Comparison of ENCODE assay signal across 8 mouse cellular contexts in genomic region chr10:59089861-59090621, GRCm38 (mm10).
A peak's percentile ranks its signal among the peaks of the same experiment; 100 is the strongest.
DNase-seq lines count a peak whose midpoint lies in the region; ATAC-seq lines count a peak whose summit lies in the region.

No protein-coding gene starts in this region.

- no peak overlapping the region for H3K9ac ChIP-seq in heart, embryonic 15.5 days
- H3K9ac ChIP-seq in heart, embryonic 12.5 days: no peak overlapping the region
- no peak overlapping the region for H3K9ac ChIP-seq in forebrain, embryonic 12.5 days
- 0 out of 2 replicates have a peak overlapping the region, but pooled peaks have one; percentile 31 for H3K9ac ChIP-seq in neural tube, embryonic 13.5 days

- H3K9me3 ChIP-seq in heart, embryonic 15.5 days (replicated peaks): no peaks in the 10 kb centered on the region
- no peaks in the 10 kb centered on the region for H3K9me3 ChIP-seq in heart, embryonic 12.5 days (replicated peaks)
- H3K9me3 ChIP-seq in forebrain, embryonic 12.5 days: no peaks in the 10 kb centered on the region
- no peaks in the 10 kb centered on the region for H3K9me3 ChIP-seq in neural tube, embryonic 13.5 days

- peak; percentile 57 for ATAC-seq in heart, embryonic 15.5 days (replicated peaks; ENCODE audit: insufficient number of reproducible peaks, insufficient read depth, low FRiP score, low read depth)
- ATAC-seq in heart, embryonic 12.5 days (ENCODE audit: insufficient number of reproducible peaks, low FRiP score): no peak
- ATAC-seq in forebrain, embryonic 12.5 days (ENCODE audit: low FRiP score): peak; percentile 95
- ATAC-seq in neural tube, embryonic 13.5 days (ENCODE audit: low read depth): peak; percentile 95

- peaks cover 4% of the 10 kb centered on the region; the same call in 1 of the 2 replicates for H3K27me3 ChIP-seq in heart, embryonic 15.5 days
- peaks cover 5% of the 10 kb centered on the region for H3K27me3 ChIP-seq in heart, embryonic 12.5 days (replicated peaks)
- peaks cover 3% of the 10 kb centered on the region; the same call in 1 of the 2 replicates for H3K27me3 ChIP-seq in forebrain, embryonic 12.5 days
- H3K27me3 ChIP-seq in neural tube, embryonic 13.5 days: no peaks in the 10 kb centered on the region

- H3K4me2 ChIP-seq in heart, embryonic 15.5 days: no peak overlapping the region; the same call in 1 of the 2 replicates
- no peak overlapping the region for H3K4me2 ChIP-seq in heart, embryonic 12.5 days
- H3K4me2 ChIP-seq in forebrain, embryonic 12.5 days: peak overlapping the region; percentile 31
- H3K4me2 ChIP-seq in neural tube, embryonic 13.5 days: peak overlapping the region; percentile 39

- H3K4me3 ChIP-seq in heart, embryonic 15.5 days: no peak overlapping the region
- H3K4me3 ChIP-seq in heart, embryonic 12.5 days: no peak overlapping the region
- H3K4me3 ChIP-seq in forebrain, embryonic 12.5 days (replicated peaks): no peak overlapping the region
- H3K4me3 ChIP-seq in neural tube, embryonic 13.5 days: no peak overlapping the region

- H3K36me3 ChIP-seq in heart, embryonic 15.5 days: no peaks in the 10 kb centered on the region
- no peaks in the 10 kb centered on the region for H3K36me3 ChIP-seq in heart, embryonic 12.5 days
- no peaks in the 10 kb centered on the region for H3K36me3 ChIP-seq in forebrain, embryonic 12.5 days (replicated peaks)
- no peaks in the 10 kb centered on the region for H3K36me3 ChIP-seq in neural tube, embryonic 13.5 days

- 69% methylated on average over 14 of the region's 14 CpGs for WGBS in heart, embryonic 15.5 days
- WGBS in heart, embryonic 12.5 days: 68% methylated on average over 14 of the region's 14 CpGs
- WGBS in forebrain, embryonic 12.5 days: 49% methylated on average over 14 of the region's 14 CpGs
- WGBS in neural tube, embryonic 13.5 days: 41% methylated on average over 14 of the region's 14 CpGs

- peak; percentile 62 to 87 for DNase-seq in layer of hippocampus, adult 18-20 months (ENCODE audit: low spot score in 2 of 2)
- no peak for DNase-seq in ovary, postnatal 10 days (ENCODE audit: low spot score)
- no peak for DNase-seq in spleen, adult 18-20 months
- no peak for DNase-seq in thymus, postnatal 36 days

- H3K4me1 ChIP-seq in heart, embryonic 15.5 days (replicated peaks): peaks cover 9% of the 10 kb centered on the region
- H3K4me1 ChIP-seq in heart, embryonic 12.5 days (replicated peaks): peaks cover 5% of the 10 kb centered on the region
- H3K4me1 ChIP-seq in forebrain, embryonic 12.5 days: peaks cover 52% of the 10 kb centered on the region
- H3K4me1 ChIP-seq in neural tube, embryonic 13.5 days (replicated peaks): peaks cover 48% of the 10 kb centered on the region

- no peak overlapping the region for H3K27ac ChIP-seq in heart, embryonic 15.5 days
- no peak overlapping the region for H3K27ac ChIP-seq in heart, embryonic 12.5 days (ENCODE audit: poor library complexity, severe bottlenecking)
- peak overlapping the region; percentile 93 for H3K27ac ChIP-seq in forebrain, embryonic 12.5 days
- peak overlapping the region; percentile 79 for H3K27ac ChIP-seq in neural tube, embryonic 13.5 days (replicated peaks)

Comparison
In these comparisons a context has a peak if more than half of its experiments do, and no peak if none do; other contexts are left out.
1. H3K27ac ChIP-seq: peak in forebrain, embryonic 12.5 days (single experiment) and neural tube, embryonic 13.5 days (single experiment); none in heart, embryonic 15.5 days (single experiment) and heart, embryonic 12.5 days (single experiment).
2. H3K4me2 ChIP-seq: peak in forebrain, embryonic 12.5 days (single experiment) and neural tube, embryonic 13.5 days (single experiment); none in heart, embryonic 15.5 days (single experiment) and heart, embryonic 12.5 days (single experiment).
3. DNase-seq: peak in layer of hippocampus, adult 18-20 months (2 of 2); none in ovary, postnatal 10 days (single experiment), spleen, adult 18-20 months (0 of 2) and thymus, postnatal 36 days (0 of 2).